Mouse (Mus musculus) ES-Bruce4 (cell line): ENCODE measurements around the gene Pphln1.

Experiments used
- CTCF ChIP-seq: IDR thresholded peaks from one replicate; pipeline ENCODE4 v1.8.1; 2011; ENCODE audit warnings: low read depth, low read length
- POLR2A ChIP-seq: IDR thresholded peaks from one replicate; pipeline ENCODE4 v1.8.1; 2011; ENCODE audit warnings: low read length; ENCODE audit not compliant: insufficient read depth

DNA sequence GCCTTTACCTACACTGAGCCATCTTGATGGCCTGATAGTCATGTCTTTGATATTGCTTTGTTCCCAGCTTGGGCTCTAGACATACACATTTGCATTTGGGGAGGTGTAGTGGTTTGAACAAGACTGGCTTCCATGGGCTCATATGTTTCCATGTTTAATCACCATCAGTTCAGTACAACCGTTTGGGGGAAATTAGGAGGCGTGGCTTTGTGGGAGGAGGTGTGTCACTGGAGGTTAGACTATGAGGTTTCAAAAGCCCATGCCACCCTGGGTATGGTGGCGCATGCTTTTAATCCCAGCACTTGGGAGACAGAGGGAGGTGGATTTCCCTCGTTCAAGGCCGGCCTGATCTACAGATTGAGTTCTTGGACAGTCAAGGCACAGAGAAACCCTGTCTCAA, 22.5 kb upstream of the Pphln1 start:
- TF ChIP-seq POLR2A (no peak), CTCF (no peak)
